Mouse (Mus musculus): ENCODE measurements at regions not wholly inside any gene's neighbourhood (a gene's known extent, or its start where the extent isn't known, plus 50 kb on each side); places are given as distances from the start of the nearest gene placed in this dataset.

DNA sequence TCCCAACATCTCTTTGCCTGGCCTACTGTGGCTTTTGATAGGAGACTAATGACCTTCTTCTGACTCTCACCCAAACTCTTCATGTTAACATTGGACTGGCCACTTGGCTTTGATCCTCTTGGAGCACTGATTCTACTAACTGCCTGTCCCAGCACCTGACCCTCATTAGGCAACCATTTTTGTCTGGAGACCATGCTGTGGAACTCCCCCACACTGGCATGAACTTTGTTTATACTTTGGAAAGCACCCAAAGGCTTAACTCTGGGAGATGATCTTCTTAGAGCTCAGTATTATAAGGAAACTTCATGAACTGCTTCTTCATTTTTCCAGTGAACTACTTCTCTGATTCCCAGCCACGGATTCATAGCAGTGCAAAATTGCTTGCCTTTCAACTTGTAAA lies 56.6 kb upstream of the P2ry10 start:
- no peak for ATAC-seq
- H3K4me1 ChIP-seq (ENCODE audit: insufficient read depth) = no peaks in the 10 kb centered on the region
- no peaks in the 10 kb centered on the region for H3K36me3 ChIP-seq (replicated peaks; ENCODE audit: insufficient read depth, low read length)
- no peak overlapping the region for H3K27ac ChIP-seq (ENCODE audit: low read depth)
- H3K4me3 ChIP-seq (ENCODE audit: low read depth, low read length) = no peak overlapping the region
- TF ChIP-seq EP300 (IDR thresholded peaks at IDR 0.05; ENCODE audit: low read depth) = no peak
- TF ChIP-seq CTCF (IDR thresholded peaks at IDR 0.05; ENCODE audit: low read depth) = no peak
- WGBS (ENCODE audit: insufficient replicate concordance) = 50% methylated on average over 1 of the region's 1 CpGs
- no peaks in the 10 kb centered on the region for H3K27me3 ChIP-seq (ENCODE audit: insufficient read depth, low read length)
- H3K9ac ChIP-seq (replicated peaks) = no peak overlapping the region
- H3K4me2 ChIP-seq (ENCODE audit: low read depth, low read length) = no peak overlapping the region
- no peaks in the 10 kb centered on the region for H3K9me3 ChIP-seq (ENCODE audit: low read length)
- DNase-seq = no peak

- H3K27ac ChIP-seq (ENCODE audit: low read depth) = no peak overlapping the region
- no peaks in the 10 kb centered on the region for H3K36me3 ChIP-seq (replicated peaks; ENCODE audit: insufficient read depth, low read length)
- WGBS (ENCODE audit: insufficient replicate concordance) = 59% methylated on average over 2 of the region's 2 CpGs
- H3K27me3 ChIP-seq (ENCODE audit: insufficient read depth, low read length) = no peaks in the 10 kb centered on the region
- TF ChIP-seq CTCF (IDR thresholded peaks at IDR 0.05; ENCODE audit: low read depth) (no peak), EP300 (IDR thresholded peaks at IDR 0.05; ENCODE audit: low read depth) (no peak)
- DNase-seq (no peak), ATAC-seq (no peak)
- no peaks in the 10 kb centered on the region for H3K4me1 ChIP-seq (ENCODE audit: insufficient read depth)
- H3K9ac ChIP-seq (replicated peaks) = no peak overlapping the region
- H3K4me2 ChIP-seq (ENCODE audit: low read depth, low read length) = no peak overlapping the region
- no peak overlapping the region for H3K4me3 ChIP-seq (ENCODE audit: low read depth, low read length)
- H3K9me3 ChIP-seq (ENCODE audit: low read length) = no peaks in the 10 kb centered on the region
Measured at GRCm38 (mm10) chrX:107038041-107038440, 50.3 kb upstream of the P2ry10 start.

Measured in liver, postnatal 0 days (tissue).